Mouse (Mus musculus) embryo, embryonic 10 days (tissue): ENCODE results near the gene Gm11239.
"Not testable (repeated sequence)": the region's sequence is repeated elsewhere in the genome, so short reads cannot be mapped to it uniquely, and the experiment has no call there.

ENCODE experiments used
- DNase-seq: peaks from one replicate; pipeline ENCODE4 v3.0.0-alpha.2; 2015; ENCODE audit warnings: low spot score

The Gm11239 gene

GRCm38 (mm10) chr4:73668054-73668453 is at the start of gene Gm11239:
TSS of gene Gm11239 (plus strand) at chr4:73668354.
- DNase-seq, result not testable (repeated sequence)

DNA sequence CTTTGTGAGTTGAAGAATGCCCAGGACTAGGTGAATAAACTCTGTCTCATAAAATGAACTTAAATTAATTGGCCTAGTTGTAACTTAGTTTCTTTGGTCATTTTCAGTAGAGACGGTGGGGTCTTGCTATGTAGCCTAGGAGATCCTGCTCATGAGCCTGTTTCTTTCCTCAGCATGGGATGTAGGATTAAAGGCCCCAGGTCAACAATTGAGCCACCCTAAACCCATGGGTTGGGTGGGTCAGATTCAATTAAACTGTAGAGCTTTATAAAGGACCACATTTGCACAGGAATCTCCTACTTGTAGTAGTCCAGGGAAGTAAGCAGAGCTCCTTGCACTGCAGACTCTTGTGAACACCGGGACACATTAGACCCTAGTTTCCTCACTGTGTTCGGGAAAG is 45.5 kb upstream of the Gm11239 start, which contains the start of gene Gm11237:
Gene Gm11237, plus strand, starts transcription at position 301 of the 400 bp plus-strand sequence.
- DNase-seq, result not testable (repeated sequence)

DNA sequence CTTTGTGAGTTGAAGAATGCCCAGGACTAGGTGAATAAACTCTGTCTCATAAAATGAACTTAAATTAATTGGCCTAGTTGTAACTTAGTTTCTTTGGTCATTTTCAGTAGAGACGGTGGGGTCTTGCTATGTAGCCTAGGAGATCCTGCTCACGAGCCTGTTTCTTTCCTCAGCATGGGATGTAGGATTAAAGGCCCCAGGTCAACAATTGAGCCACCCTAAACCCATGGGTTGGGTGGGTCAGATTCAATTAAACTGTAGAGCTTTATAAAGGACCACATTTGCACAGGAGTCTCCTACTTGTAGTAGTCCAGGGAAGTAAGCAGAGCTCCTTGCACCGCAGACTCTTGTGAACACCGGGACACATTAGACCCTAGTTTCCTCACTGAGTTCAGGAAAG is 30.3 kb upstream of the Gm11239 start, which contains the start of gene Gm11236:
Gene Gm11236, plus strand, starts transcription at position 301 of the 400 bp plus-strand sequence.
- not testable (repeated sequence) for DNase-seq

DNA sequence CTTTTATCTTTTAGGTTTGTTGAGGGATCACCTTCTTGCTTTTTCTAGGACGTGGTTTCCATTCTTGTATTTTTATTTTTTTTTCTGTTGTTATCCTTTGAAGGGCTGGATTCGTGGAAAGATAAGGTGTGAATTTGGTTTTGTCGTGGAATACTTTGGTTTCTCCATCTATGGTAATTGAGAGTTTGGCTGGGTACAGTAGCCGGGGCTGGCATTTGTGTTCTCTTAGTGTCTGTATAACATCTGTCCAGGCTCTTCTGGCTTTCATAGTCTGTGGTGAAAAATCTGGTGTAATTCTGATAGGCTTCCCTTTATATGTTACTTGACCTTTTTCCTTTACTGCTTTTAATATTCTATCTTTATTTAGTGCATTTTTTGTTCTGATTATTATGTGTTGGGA is 6.3 kb upstream of the Gm11239 start:
- DNase-seq, result not testable (repeated sequence)

GRCm38 (mm10) chr4:73683216-73683615 is 15.1 kb downstream of the Gm11239 start, which contains the start of gene Gm428:
TSS of gene Gm428 (plus strand) at chr4:73683516.
- DNase-seq, result not testable (repeated sequence)

DNA sequence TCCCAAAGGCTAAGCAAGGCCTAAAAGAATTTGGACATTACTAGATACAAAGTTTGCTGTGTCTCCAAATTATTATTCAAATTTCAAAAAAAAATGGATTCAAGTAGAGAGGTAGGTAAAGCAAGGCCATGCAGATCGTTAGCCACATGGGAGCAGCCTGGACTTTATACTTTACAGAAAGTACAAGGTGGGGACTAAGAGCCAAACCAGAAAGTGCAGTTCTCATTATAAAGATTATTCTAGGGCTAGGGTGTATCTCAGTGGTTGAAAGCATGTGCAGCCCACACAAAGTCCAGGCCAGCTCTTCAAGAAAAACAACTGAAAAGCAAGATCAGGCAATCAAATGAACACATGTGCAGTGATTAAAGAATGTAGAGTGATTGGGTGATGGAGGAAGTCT is 50.6 kb downstream of the Gm11239 start:
- DNase-seq, result no peak

DNA sequence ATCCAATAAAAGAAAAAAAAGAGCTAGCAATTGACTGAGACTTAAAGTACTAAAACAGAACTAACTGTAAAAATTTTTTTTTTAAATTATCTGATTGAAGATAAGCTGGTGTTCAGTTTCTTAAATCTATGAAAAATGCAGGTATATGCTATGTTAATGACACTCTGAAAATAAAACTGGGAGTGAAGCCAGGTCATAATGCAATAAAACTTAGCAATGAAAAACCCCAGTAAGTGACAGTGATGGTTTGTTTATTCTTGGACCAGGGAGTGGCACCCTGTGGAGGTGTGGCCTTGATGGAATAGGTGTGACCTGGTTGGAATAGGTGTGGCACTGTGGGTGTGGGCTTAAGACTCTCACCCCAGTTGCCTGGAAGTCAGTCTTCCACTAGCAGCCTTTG is 51.7 kb downstream of the Gm11239 start:
- DNase-seq, result no peak
